27 mouse cellular contexts compared by ENCODE assay signal in genomic region chr1:173414631-173415030, GRCm38 (mm10). TPM values are rescaled to one million over a fixed set of nuclear protein-coding genes. Genes with fewer than 3 reads are reported as not detected.
DNase-seq lines count a peak whose midpoint lies in the region; ATAC-seq and TF ChIP-seq lines count a peak whose summit lies in the region.
"Had no signal": no experiment of that assay in that cellular context is flagged by ENCODE, and none has a peak within 500 bp of the region (broad histone marks: within the 10 kb centered on the region; RNA-seq: fewer than 3 reads in every experiment).

No protein-coding gene starts in this region.

- 61% methylated on average over 3 of the region's 3 CpGs for WGBS in liver, embryonic 11.5 days
- WGBS in liver, postnatal 0 days (ENCODE audit: insufficient replicate concordance) = 56% methylated on average over 3 of the region's 3 CpGs
- 63% methylated on average over 3 of the region's 3 CpGs for WGBS in neural tube, embryonic 11.5 days
- WGBS in neural tube, embryonic 15.5 days = 50% methylated on average over 3 of the region's 3 CpGs
- WGBS in limb, embryonic 13.5 days = 54% methylated on average over 3 of the region's 3 CpGs

- peak; percentile 30; the same call in 1 of the 2 replicates for ATAC-seq in liver, embryonic 11.5 days (replicated peaks; ENCODE audit: low FRiP score)
- no peak for ATAC-seq in liver, postnatal 0 days
- 0 out of 2 replicates have a peak, but pooled peaks have one; percentile 48 for ATAC-seq in neural tube, embryonic 11.5 days (ENCODE audit: insufficient read depth, low FRiP score, low TSS enrichment)
- ATAC-seq in neural tube, embryonic 15.5 days (ENCODE audit: low FRiP score) = no peak
- 0 out of 2 replicates have a peak, but pooled peaks have one; percentile 30 for ATAC-seq in limb, embryonic 13.5 days (ENCODE audit: low FRiP score, low read depth)
- ATAC-seq: forebrain, embryonic 14.5 days; forebrain, postnatal 0 days; Patski had no signal

- H3K36me3 ChIP-seq in liver, embryonic 11.5 days (ENCODE audit: control insufficient read depth, insufficient read depth, low read length) = no peaks in the 10 kb centered on the region
- H3K36me3 ChIP-seq in liver, postnatal 0 days (replicated peaks; ENCODE audit: insufficient read depth, low read length) = no peaks in the 10 kb centered on the region
- no peaks in the 10 kb centered on the region for H3K36me3 ChIP-seq in neural tube, embryonic 11.5 days (ENCODE audit: control insufficient read depth, insufficient read depth, low read length)
- H3K36me3 ChIP-seq in neural tube, embryonic 15.5 days = no peaks in the 10 kb centered on the region
- H3K36me3 ChIP-seq in limb, embryonic 13.5 days = no peaks in the 10 kb centered on the region
- H3K36me3 ChIP-seq: embryonic facial prominence, embryonic 12.5 days; embryonic facial prominence, embryonic 15.5 days; G1E; hindbrain, embryonic 13.5 days had no signal

- no peak overlapping the region for H3K9ac ChIP-seq in liver, embryonic 11.5 days (ENCODE audit: low read depth, low read length)
- H3K9ac ChIP-seq in liver, postnatal 0 days (replicated peaks) = no peak overlapping the region
- no peak overlapping the region for H3K9ac ChIP-seq in neural tube, embryonic 11.5 days (ENCODE audit: low read length)
- H3K9ac ChIP-seq in neural tube, embryonic 15.5 days (replicated peaks) = no peak overlapping the region
- H3K9ac ChIP-seq in limb, embryonic 13.5 days = no peak overlapping the region
- H3K9ac ChIP-seq: embryonic facial prominence, embryonic 12.5 days; embryonic facial prominence, embryonic 15.5 days; forebrain, postnatal 0 days; hindbrain, embryonic 13.5 days had no signal

- no peaks in the 10 kb centered on the region for H3K9me3 ChIP-seq in liver, embryonic 11.5 days (ENCODE audit: control insufficient read depth, low read length)
- H3K9me3 ChIP-seq in liver, postnatal 0 days (ENCODE audit: low read length) = no peaks in the 10 kb centered on the region
- no peaks in the 10 kb centered on the region for H3K9me3 ChIP-seq in neural tube, embryonic 11.5 days (ENCODE audit: control insufficient read depth, low read length)
- H3K9me3 ChIP-seq in neural tube, embryonic 15.5 days (replicated peaks) = no peaks in the 10 kb centered on the region
- no peaks in the 10 kb centered on the region for H3K9me3 ChIP-seq in limb, embryonic 13.5 days
- H3K9me3 ChIP-seq: embryonic facial prominence, embryonic 12.5 days; embryonic facial prominence, embryonic 15.5 days; G1E; hindbrain, embryonic 10.5 days; hindbrain, embryonic 13.5 days had no signal

- H3K4me1 ChIP-seq in liver, embryonic 11.5 days (replicated peaks; ENCODE audit: control insufficient read depth, insufficient read depth, low read length) = no peaks in the 10 kb centered on the region
- H3K4me1 ChIP-seq in liver, postnatal 0 days (ENCODE audit: insufficient read depth) = peaks cover 10% of the 10 kb centered on the region
- H3K4me1 ChIP-seq in neural tube, embryonic 11.5 days (ENCODE audit: control insufficient read depth, insufficient read depth, low read length) = no peaks in the 10 kb centered on the region
- H3K4me1 ChIP-seq in neural tube, embryonic 15.5 days = no peaks in the 10 kb centered on the region
- H3K4me1 ChIP-seq in limb, embryonic 13.5 days = peaks cover 18% of the 10 kb centered on the region
- H3K4me1 ChIP-seq: embryonic facial prominence, embryonic 12.5 days; embryonic facial prominence, embryonic 15.5 days; hindbrain, embryonic 13.5 days had no signal

- no peak for TF ChIP-seq EP300 in liver, postnatal 0 days (IDR thresholded peaks at IDR 0.05; ENCODE audit: low read depth)

- no peak for DNase-seq in liver, embryonic 11.5 days (ENCODE audit: low spot score)
- DNase-seq in liver, postnatal 0 days = no peak
- no peak for DNase-seq in neural tube, embryonic 11.5 days (ENCODE audit: low spot score)
- DNase-seq in layer of hippocampus, adult 9-11 months = no peak
- DNase-seq in right cerebral cortex, postnatal 4 days = no peak
- DNase-seq: adrenal gland, adult 2 months; adrenal gland, postnatal 14 days; B cell, adult 2 months; cerebellum, adult 11 months; cerebellum, adult 2 months; cerebellum, adult 9-11 months; cerebellum, postnatal 25 days; forebrain, postnatal 0 days; gastrocnemius, adult 2 months; gastrocnemius, postnatal 14 days; heart, postnatal 36 days had no signal

- no peak overlapping the region for H3K4me2 ChIP-seq in liver, embryonic 11.5 days
- no peak overlapping the region for H3K4me2 ChIP-seq in liver, postnatal 0 days (ENCODE audit: low read depth, low read length)
- H3K4me2 ChIP-seq in neural tube, embryonic 11.5 days (ENCODE audit: low read depth) = no peak overlapping the region
- H3K4me2 ChIP-seq in neural tube, embryonic 15.5 days = no peak overlapping the region
- no peak overlapping the region for H3K4me2 ChIP-seq in limb, embryonic 13.5 days (replicated peaks)
- H3K4me2 ChIP-seq: embryonic facial prominence, embryonic 12.5 days; embryonic facial prominence, embryonic 15.5 days; heart, embryonic 11.5 days; hindbrain, embryonic 13.5 days had no signal

- no peaks in the 10 kb centered on the region for H3K27me3 ChIP-seq in liver, embryonic 11.5 days (replicated peaks; ENCODE audit: control insufficient read depth, insufficient read depth, low read length)
- H3K27me3 ChIP-seq in liver, postnatal 0 days (ENCODE audit: insufficient read depth, low read length) = no peaks in the 10 kb centered on the region
- no peaks in the 10 kb centered on the region for H3K27me3 ChIP-seq in neural tube, embryonic 11.5 days (ENCODE audit: control insufficient read depth, insufficient read depth, low read length)
- no peaks in the 10 kb centered on the region for H3K27me3 ChIP-seq in neural tube, embryonic 15.5 days (replicated peaks)
- H3K27me3 ChIP-seq in limb, embryonic 13.5 days = no peaks in the 10 kb centered on the region
- H3K27me3 ChIP-seq: CH12.LX; embryonic facial prominence, embryonic 12.5 days; embryonic facial prominence, embryonic 15.5 days; hindbrain, embryonic 13.5 days; Patski had no signal

- TF ChIP-seq CTCF in liver, postnatal 0 days (IDR thresholded peaks at IDR 0.05; ENCODE audit: low read depth) = no peak

- H3K4me3 ChIP-seq in liver, embryonic 11.5 days (ENCODE audit: low read depth, low read length) = no peak overlapping the region
- H3K4me3 ChIP-seq in liver, postnatal 0 days (ENCODE audit: low read depth, low read length) = no peak overlapping the region
- H3K4me3 ChIP-seq in neural tube, embryonic 11.5 days (ENCODE audit: low read depth, low read length) = no peak overlapping the region
- H3K4me3 ChIP-seq in neural tube, embryonic 15.5 days (replicated peaks) = no peak overlapping the region
- no peak overlapping the region for H3K4me3 ChIP-seq in limb, embryonic 13.5 days
- H3K4me3 ChIP-seq: embryonic facial prominence, embryonic 12.5 days; embryonic facial prominence, embryonic 15.5 days; gastrocnemius, adult 2 months; hindbrain, embryonic 10.5 days; hindbrain, embryonic 13.5 days had no signal

- no peak overlapping the region for H3K27ac ChIP-seq in liver, embryonic 11.5 days (ENCODE audit: low read depth, low read length)
- no peak overlapping the region for H3K27ac ChIP-seq in liver, postnatal 0 days (ENCODE audit: low read depth)
- no peak overlapping the region for H3K27ac ChIP-seq in neural tube, embryonic 11.5 days (ENCODE audit: low read depth, low read length)
- H3K27ac ChIP-seq in neural tube, embryonic 15.5 days (replicated peaks) = no peak overlapping the region
- H3K27ac ChIP-seq in limb, embryonic 13.5 days = no peak overlapping the region
- H3K27ac ChIP-seq: embryonic facial prominence, embryonic 12.5 days; embryonic facial prominence, embryonic 15.5 days; gastrocnemius, adult 2 months; hindbrain, embryonic 10.5 days; hindbrain, embryonic 13.5 days had no signal

RNA-seq across cellular contexts. Expression of gene Cadm3, which starts 47.1 kb away (rescaled TPM):
- polyA plus RNA-seq in liver, embryonic 11.5 days (2014; fragmentation: Nextera tagmentation; extraction: Ambion mirVana) = 1.1 and 1.5 TPM in 2 replicates
- polyA plus RNA-seq in liver, postnatal 0 days (2015; fragmentation: Nextera tagmentation; extraction: Ambion mirVana) = 0.49 and 0.61 TPM in 2 replicates
- 40.1 and 42.4 TPM in 2 replicates for polyA plus RNA-seq in neural tube, embryonic 11.5 days (2014; fragmentation: Nextera tagmentation; extraction: Ambion mirVana)
- polyA plus RNA-seq in neural tube, embryonic 15.5 days (2015; fragmentation: Nextera tagmentation; extraction: Ambion mirVana) = 61.0 and 91.8 TPM in 2 replicates
- polyA plus RNA-seq in limb, embryonic 13.5 days (2015; fragmentation: Nextera tagmentation; extraction: Ambion mirVana) = 0.67 and 0.86 TPM in 2 replicates
- polyA plus RNA-seq: G1E, Patski had no signal

Comparison
In these comparisons a context has a peak if more than half of its experiments do, and no peak if none do; other contexts are left out.
1. ATAC-seq: peak in liver, embryonic 11.5 days (single experiment), neural tube, embryonic 11.5 days (single experiment) and limb, embryonic 13.5 days (single experiment); none in liver, postnatal 0 days (single experiment) and neural tube, embryonic 15.5 days (single experiment).
2. RNA of gene Cadm3, which starts 47.1 kb away (polyA plus RNA-seq): 61.0 to 91.8 TPM in neural tube, embryonic 15.5 days and 40.1 to 42.4 TPM in neural tube, embryonic 11.5 days; 1.1 to 1.5 TPM in liver, embryonic 11.5 days, 0.67 to 0.86 TPM in limb, embryonic 13.5 days and 0.49 to 0.61 TPM in liver, postnatal 0 days; every median in the first group is over 10 times any median in the second.